Mouse (Mus musculus): ENCODE measurements around the gene Ckap2. TPM values are rescaled to one million over a fixed set of nuclear protein-coding genes. Genes with fewer than 3 reads are reported as not detected.

Ckap2 gene
- 50.0 and 53.2 TPM in 2 replicates for polyA plus RNA-seq (2015; fragmentation: Nextera tagmentation; extraction: Ambion mirVana)

DNA sequence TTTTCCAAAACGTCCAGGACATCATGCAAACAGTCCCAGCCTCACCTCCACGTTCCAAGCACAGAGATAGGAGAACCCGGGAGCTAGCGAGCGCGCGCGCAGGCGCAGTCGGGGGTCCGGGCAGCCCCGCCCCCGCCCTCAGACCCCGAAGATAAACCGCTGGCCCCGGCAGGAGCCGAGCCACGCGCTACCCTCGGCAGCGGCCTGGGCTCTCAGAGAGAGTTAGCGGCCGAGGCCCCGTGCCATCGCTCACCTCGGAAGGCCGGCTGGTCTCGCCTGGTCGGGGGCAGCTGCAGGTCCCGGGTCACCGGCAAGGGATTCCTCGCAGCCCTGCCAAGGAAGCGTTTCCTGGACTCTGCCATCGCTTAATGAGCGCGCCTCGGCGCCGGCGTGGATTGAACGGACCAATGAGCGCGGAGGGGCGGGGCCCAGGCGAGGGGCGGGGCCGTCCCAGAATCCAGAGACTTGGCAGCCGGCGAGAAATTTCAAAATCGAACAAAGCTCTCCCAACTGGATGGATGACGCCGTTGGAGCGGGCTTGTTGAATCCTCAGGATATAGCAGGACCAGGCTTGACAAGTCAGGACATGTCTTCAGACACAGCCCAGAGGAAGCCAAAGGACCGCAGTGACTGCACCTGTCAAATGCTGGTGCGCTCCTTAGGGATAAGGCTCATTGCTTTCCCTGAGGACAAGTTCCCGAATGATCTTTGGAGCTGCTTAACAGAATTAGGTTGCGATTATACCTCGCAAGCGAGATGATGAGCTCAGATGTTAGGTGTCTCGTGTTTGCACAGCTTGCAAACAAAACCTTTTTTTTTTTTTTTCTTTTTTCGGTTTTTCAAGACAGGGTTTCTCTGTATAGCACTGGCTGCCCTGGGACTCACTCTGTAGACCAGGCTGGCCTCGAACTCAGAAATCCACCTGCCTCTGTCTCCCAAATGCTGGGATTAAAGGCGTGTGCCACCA is at the start of gene Ckap2:
Gene Ckap2 (minus strand): TSS at position 389 of the 967 bp plus-strand sequence.
- WGBS = 2% methylated on average over 63 of the region's 63 CpGs
- Histone ChIP-seq H3K27ac (peak within 1 kb of the TSS; percentile 84), H3K27me3 (no peaks in the 10 kb centered on the region), H3K9ac (peak within 1 kb of the TSS; percentile 74), H3K4me2 (peak within 1 kb of the TSS; percentile 76), H3K4me1 (peaks cover 17% of the 10 kb centered on the region), H3K36me3 (no peaks in the 10 kb centered on the region), H3K9me3 (no peaks in the 10 kb centered on the region), H3K4me3 (peak within 1 kb of the TSS; percentile 74)
- peak; percentile 94 for ATAC-seq (ENCODE audit: insufficient number of reproducible peaks, insufficient read depth, low FRiP score, low TSS enrichment, low read depth)

DNA sequence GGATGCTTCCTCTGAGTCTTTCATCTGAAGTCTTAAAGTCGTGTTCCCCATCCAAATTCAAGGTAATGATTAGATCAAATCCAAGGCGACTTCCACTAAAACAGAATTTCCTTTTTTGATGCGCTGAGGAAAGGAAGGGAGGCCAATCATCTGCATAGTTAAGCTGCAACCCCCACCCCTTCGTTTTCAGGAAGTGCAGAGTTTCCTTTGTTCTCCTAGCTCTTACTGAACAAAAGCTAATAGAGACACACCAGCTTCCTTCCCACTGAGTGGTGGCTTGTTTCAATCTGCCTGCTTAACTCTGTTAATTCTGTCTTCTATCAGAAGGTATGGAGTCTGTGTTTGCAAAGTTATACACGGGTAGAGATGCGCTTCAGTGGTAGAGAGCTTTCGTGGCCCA is 43.0 kb upstream of the Ckap2 start:
- whole genome bisulfite sequencing = 38% methylated on average over 7 of the region's 7 CpGs
- H3K27ac ChIP-seq = no peak overlapping the region
- no peaks in the 10 kb centered on the region for H3K36me3 ChIP-seq
- H3K9ac ChIP-seq = no peak overlapping the region
- peaks cover 10% of the 10 kb centered on the region for H3K4me1 ChIP-seq
- no peak for ATAC-seq (ENCODE audit: insufficient number of reproducible peaks, insufficient read depth, low FRiP score, low TSS enrichment, low read depth)
- peaks cover 26% of the 10 kb centered on the region for H3K27me3 ChIP-seq
- no peaks in the 10 kb centered on the region for H3K9me3 ChIP-seq
- no peak overlapping the region; the same call in 1 of the 2 replicates for H3K4me3 ChIP-seq
- 0 out of 2 replicates have a peak overlapping the region, but pooled peaks have one; percentile 3 for H3K4me2 ChIP-seq

DNA sequence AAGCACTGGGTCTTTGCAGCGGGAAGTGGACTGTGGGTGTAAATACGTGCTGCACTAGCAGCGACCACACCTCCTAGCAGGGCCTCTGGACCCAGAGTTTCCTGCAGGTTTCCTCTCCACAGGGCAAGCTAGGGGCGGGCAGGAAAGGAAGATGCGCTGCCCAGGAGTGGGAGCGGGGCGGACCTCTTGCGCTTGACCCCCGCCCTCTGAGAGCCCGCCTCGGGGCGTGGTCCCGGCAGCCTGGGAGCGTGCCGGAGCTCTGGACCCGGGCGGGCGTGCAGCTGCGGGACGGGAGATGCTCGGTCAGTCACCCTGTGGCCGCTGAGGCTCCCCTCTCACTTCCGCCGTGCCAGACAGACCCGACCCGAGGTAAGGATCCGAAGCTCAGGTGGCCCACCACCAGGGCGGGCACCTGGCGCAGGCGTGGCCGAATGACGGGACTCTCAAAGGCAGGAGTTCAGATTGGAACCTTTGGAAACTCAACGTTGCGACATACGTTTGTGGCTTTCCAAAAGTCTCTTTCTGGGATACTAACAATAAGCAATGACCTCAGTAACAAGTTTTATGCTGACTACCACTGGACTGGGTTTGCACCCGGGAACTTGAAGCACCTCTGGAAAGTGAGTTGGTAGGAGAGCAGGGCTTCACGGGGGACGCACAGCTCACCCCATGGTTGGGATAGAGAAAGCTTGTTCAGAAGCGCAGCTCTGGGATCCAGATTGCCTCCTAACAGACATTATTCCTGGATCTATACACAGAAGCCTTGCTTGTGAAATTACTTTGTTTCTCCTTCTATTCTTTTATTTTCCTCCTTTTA is 41.6 kb upstream of the Ckap2 start, which contains the start of gene Thsd1:
Gene Thsd1 (plus strand): TSS at position 253 of the 817 bp plus-strand sequence.
- peak; percentile 32; the same call in 1 of the 2 replicates for ATAC-seq (ENCODE audit: insufficient number of reproducible peaks, insufficient read depth, low FRiP score, low TSS enrichment, low read depth)
- under 1% methylated on average over 39 of the region's 39 CpGs for WGBS
- Histone ChIP-seq H3K9me3 (no peaks in the 10 kb centered on the region), H3K4me1 (peaks cover 10% of the 10 kb centered on the region), H3K36me3 (peaks cover 13% of the 10 kb centered on the region), H3K27me3 (peaks cover 26% of the 10 kb centered on the region), H3K4me2 (peak within 1 kb of the TSS; percentile 95), H3K9ac (peak within 1 kb of the TSS; percentile 72), H3K27ac (0 out of 2 replicates have a peak within 1 kb of the TSS, but pooled peaks have one; percentile 4), H3K4me3 (peak within 1 kb of the TSS; percentile 61)

DNA sequence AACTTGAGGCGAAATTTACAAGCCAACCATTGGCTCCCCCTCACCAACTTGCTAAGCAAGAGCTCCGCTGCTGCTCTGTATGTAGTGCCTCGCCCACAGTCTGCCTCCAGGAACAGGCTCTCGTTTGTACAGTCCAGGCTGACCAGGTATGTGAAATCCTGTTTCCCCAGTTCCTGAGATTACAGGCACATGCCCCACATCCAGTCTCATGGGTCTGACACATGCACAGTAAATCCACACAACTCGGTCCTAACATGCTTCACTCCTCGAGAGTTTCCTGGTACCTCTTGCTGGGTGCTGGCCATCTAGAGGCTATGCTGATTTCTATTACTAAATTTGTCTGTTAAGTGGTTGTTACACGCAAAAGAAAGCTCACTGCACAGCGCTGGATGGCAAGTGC is 40.7 kb upstream of the Ckap2 start:
- 59% methylated on average over 8 of the region's 8 CpGs for whole genome bisulfite sequencing
- H3K36me3 ChIP-seq = peaks cover 20% of the 10 kb centered on the region
- ATAC-seq (ENCODE audit: insufficient number of reproducible peaks, insufficient read depth, low FRiP score, low TSS enrichment, low read depth) = no peak
- H3K27ac ChIP-seq = no peak overlapping the region
- peaks cover 10% of the 10 kb centered on the region for H3K4me1 ChIP-seq
- no peaks in the 10 kb centered on the region for H3K9me3 ChIP-seq
- peak overlapping the region; percentile 95 for H3K4me2 ChIP-seq
- H3K27me3 ChIP-seq = peaks cover 26% of the 10 kb centered on the region
- H3K9ac ChIP-seq = no peak overlapping the region
- H3K4me3 ChIP-seq = no peak overlapping the region

DNA sequence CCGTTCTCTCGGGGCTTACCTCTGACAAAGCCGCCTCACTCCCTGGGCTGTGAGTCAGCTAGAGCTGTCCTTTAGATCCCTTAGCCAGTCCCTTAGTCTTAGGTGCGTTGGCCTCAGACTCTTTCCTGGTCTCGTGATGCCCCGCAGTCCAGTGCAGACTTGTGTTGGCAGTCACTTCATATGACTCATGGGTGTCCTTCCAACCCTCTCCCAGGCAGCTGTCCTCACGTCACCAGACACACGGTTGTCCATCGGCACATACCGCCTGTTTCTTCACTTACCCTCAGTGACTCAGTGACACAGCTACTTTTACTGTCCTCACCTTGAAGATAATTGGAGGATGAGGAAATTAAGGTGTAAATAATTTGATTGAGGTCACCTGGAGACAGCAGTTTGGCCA is 29.2 kb upstream of the Ckap2 start:
- ATAC-seq (ENCODE audit: insufficient number of reproducible peaks, insufficient read depth, low FRiP score, low TSS enrichment, low read depth) = no peak
- Histone ChIP-seq H3K9ac (no peak overlapping the region), H3K9me3 (no peaks in the 10 kb centered on the region), H3K27ac (no peak overlapping the region), H3K4me1 (no peaks in the 10 kb centered on the region), H3K4me3 (no peak overlapping the region), H3K4me2 (no peak overlapping the region), H3K36me3 (peaks cover 75% of the 10 kb centered on the region), H3K27me3 (no peaks in the 10 kb centered on the region)
- 93% methylated on average over 10 of the region's 10 CpGs for WGBS

DNA sequence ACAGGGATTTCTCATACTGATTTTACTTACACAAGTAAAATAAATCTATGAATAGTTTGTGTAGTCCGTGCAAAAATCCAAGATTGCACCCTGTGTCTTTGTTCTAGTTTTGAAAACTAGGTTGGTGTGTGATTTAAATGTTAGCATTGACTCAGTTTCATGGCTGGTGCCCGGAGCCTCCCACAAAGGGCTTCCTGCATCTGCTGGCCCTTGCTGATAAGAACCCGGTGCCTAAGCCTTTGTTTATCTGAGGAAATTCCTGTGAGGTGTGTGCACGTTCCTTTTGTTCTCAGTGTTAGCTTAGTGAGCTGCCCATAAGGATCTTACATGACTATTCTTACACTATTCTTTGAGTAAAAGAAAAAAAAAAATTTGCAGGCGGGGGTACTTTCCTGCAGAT is 23.4 kb upstream of the Ckap2 start:
- Histone ChIP-seq H3K27me3 (no peaks in the 10 kb centered on the region), H3K9me3 (no peaks in the 10 kb centered on the region), H3K36me3 (peaks cover 68% of the 10 kb centered on the region), H3K9ac (no peak overlapping the region), H3K27ac (no peak overlapping the region), H3K4me2 (no peak overlapping the region), H3K4me1 (no peaks in the 10 kb centered on the region), H3K4me3 (no peak overlapping the region)
- WGBS = 65% methylated on average over 5 of the region's 5 CpGs
- no peak for ATAC-seq (ENCODE audit: insufficient number of reproducible peaks, insufficient read depth, low FRiP score, low TSS enrichment, low read depth)

DNA sequence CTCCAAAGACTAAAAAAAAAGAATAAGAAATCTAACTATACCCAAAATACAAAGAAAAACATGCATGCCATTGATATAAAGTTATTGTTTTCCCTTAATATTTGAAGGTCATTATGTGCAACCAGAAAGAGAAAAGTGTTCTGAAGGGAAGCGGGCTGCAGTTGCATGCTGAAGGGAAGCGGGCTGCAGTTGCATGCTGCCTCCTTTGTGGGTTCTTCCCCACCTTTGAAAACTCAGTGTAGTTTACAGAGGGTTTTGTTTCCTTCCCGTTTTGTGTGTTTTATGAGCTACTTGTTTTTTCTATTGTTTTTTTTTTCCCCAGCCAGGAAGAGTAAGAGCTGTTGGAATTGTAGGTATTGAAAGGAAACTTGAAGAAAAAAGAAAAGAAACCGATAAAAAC is 21.9 kb upstream of the Ckap2 start:
- 82% methylated on average over 4 of the region's 4 CpGs for WGBS
- ATAC-seq (ENCODE audit: insufficient number of reproducible peaks, insufficient read depth, low FRiP score, low TSS enrichment, low read depth) = no peak

DNA sequence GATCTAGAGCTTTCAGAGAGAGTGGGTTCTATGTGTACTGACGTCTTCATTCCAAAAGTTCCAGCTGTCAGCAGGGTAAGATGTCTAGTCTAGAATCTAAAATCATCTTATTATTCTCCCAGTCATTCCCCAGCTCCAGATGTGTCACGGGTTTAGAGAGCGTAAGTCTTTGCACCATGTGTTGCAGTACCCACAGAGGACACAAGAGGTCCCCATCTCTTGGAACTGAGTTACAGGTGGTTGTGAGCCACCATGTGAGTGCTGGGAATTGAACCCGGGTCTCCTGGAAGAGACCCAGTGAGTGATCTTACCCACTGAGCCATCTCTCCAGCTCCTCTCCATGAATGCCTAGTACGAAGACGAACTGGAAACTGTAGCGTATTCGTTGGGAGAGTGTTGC is 13.9 kb upstream of the Ckap2 start:
- Histone ChIP-seq H3K9me3 (no peaks in the 10 kb centered on the region), H3K4me2 (no peak overlapping the region), H3K4me1 (peaks cover 1% of the 10 kb centered on the region), H3K9ac (no peak overlapping the region), H3K4me3 (no peak overlapping the region), H3K27ac (no peak overlapping the region), H3K36me3 (peaks cover 43% of the 10 kb centered on the region), H3K27me3 (no peaks in the 10 kb centered on the region)
- 98% methylated on average over 8 of the region's 8 CpGs for WGBS
- ATAC-seq (ENCODE audit: insufficient number of reproducible peaks, insufficient read depth, low FRiP score, low TSS enrichment, low read depth) = no peak

More for the DNA sequence above, 21.9 kb upstream of the Ckap2 start:
- Histone ChIP-seq H3K27ac (no peak overlapping the region), H3K36me3 (peaks cover 70% of the 10 kb centered on the region), H3K4me3 (no peak overlapping the region), H3K9me3 (no peaks in the 10 kb centered on the region), H3K9ac (no peak overlapping the region), H3K4me2 (no peak overlapping the region), H3K4me1 (no peaks in the 10 kb centered on the region), H3K27me3 (no peaks in the 10 kb centered on the region)

DNA sequence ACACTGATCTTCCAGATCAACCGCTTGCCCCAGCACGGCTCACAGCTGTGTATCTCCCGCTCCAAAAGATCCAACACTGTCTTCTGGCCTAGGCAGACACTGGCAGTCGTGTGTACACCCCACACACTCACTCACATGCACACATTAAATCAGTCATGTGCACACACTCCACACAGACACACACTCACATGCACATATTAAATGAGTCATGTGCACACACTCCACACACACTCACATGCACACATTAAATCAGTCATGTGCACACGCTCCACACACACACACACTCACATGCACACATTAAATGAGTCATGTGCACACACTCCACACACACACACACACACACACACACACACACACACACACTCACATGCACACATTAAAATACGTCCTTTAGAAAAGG is 12.3 kb upstream of the Ckap2 start:
- Histone ChIP-seq H3K9ac (no peak overlapping the region), H3K36me3 (peaks cover 31% of the 10 kb centered on the region), H3K27ac (no peak overlapping the region), H3K4me3 (no peak overlapping the region), H3K9me3 (no peaks in the 10 kb centered on the region), H3K4me2 (no peak overlapping the region), H3K4me1 (peaks cover 10% of the 10 kb centered on the region), H3K27me3 (no peaks in the 10 kb centered on the region)
- 86% methylated on average over 6 of the region's 6 CpGs for WGBS
- no peak for ATAC-seq (ENCODE audit: insufficient number of reproducible peaks, insufficient read depth, low FRiP score, low TSS enrichment, low read depth)

DNA sequence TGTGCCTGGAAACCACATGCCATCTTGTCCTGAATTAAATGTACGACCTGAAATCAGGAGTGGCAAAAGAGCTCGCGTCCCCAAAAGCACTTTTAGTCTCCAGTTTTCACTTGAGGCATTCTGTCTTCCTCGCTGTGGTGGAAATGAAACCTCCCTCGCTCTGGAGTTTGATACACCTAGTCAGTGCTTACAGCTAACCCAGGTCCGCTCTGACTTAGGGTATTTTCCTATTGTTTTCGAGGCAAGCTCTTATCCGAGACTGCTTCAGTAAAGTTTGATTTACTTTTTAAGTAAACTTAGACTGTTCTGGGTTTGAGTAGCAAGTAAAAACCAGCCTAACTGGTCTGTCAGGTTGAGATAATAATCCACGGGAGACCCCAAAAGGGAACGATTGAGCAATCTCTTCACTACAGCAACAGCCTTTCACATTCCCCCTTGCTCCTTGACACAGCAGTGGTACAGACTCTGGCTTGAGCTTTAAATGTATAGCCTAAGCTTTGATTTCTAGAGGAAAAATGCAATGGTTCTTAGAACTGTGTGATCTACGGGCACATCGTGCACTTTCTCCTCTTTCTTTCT is 7.9 kb upstream of the Ckap2 start:
- H3K9ac ChIP-seq = peak overlapping the region; percentile 96
- peaks cover 10% of the 10 kb centered on the region for H3K4me1 ChIP-seq
- no peak for ATAC-seq (ENCODE audit: insufficient number of reproducible peaks, insufficient read depth, low FRiP score, low TSS enrichment, low read depth)
- peak overlapping the region; percentile 71 for H3K4me2 ChIP-seq
- H3K27ac ChIP-seq = peak overlapping the region; percentile 99
- 11% methylated on average over 12 of the region's 12 CpGs for WGBS
- no peaks in the 10 kb centered on the region for H3K9me3 ChIP-seq
- H3K4me3 ChIP-seq = peak overlapping the region; percentile 80
- no peaks in the 10 kb centered on the region for H3K27me3 ChIP-seq
- H3K36me3 ChIP-seq = no peaks in the 10 kb centered on the region
